Mouse (Mus musculus) limb, embryonic 14.5 days (tissue): ENCODE data around the gene Agpat2. TPM values are rescaled to one million over a fixed set of nuclear protein-coding genes. Genes with fewer than 3 reads are reported as not detected.

Experiments used
- ATAC-seq: fragments of 200-750 bp; cut with Nextera tagmentation; 2 replicates; pipeline ENCODE4 v1.8.0; 2017; ENCODE audit warnings: low read depth, moderate number of reproducible peaks, moderate TSS enrichment; ENCODE audit not compliant: low FRiP score
- DNase-seq: peaks from one replicate; pipeline ENCODE4 v3.0.0-alpha.2; 2015; ENCODE audit warnings: low spot score
- H3K27ac ChIP-seq: fragments of 300-500 bp; sonication (generic); replicated peaks from 2 replicates; pipeline ENCODE4 v1.5.1; 2014; ENCODE audit warnings: low read depth, mild to moderate bottlenecking, low read length, moderate library complexity, mixed read lengths
- H3K27me3 ChIP-seq: fragments of 300-500 bp; sonication (generic); 2 replicates; pipeline ENCODE4 v1.6.1; 2014; ENCODE audit warnings: low read length, mixed read lengths; ENCODE audit not compliant: control insufficient read depth, insufficient read depth
- H3K36me3 ChIP-seq: fragments of 300-500 bp; sonication (generic); 2 replicates; pipeline ENCODE4 v1.6.1; 2014; ENCODE audit warnings: mild to moderate bottlenecking, low read length, moderate library complexity, mixed read lengths; ENCODE audit not compliant: control insufficient read depth, insufficient read depth
- H3K4me1 ChIP-seq: fragments of 300-500 bp; sonication (generic); 2 replicates; pipeline ENCODE4 v1.6.1; 2014; ENCODE audit warnings: antibody characterized with exemption, low read length, mixed read lengths; ENCODE audit not compliant: control insufficient read depth, insufficient read depth
- H3K4me2 ChIP-seq: fragments of 300-500 bp; sonication (generic); replicated peaks from 2 replicates; pipeline ENCODE4 v1.6.1; 2014; ENCODE audit warnings: low read depth, mild to moderate bottlenecking, low read length, moderate library complexity; ENCODE audit not compliant: severe bottlenecking
- H3K4me3 ChIP-seq: fragments of 300-500 bp; sonication (generic); replicated peaks from 2 replicates; pipeline ENCODE4 v1.5.1; 2014; ENCODE audit warnings: low read length
- H3K9ac ChIP-seq: fragments of 300-500 bp; sonication (generic); 2 replicates; pipeline ENCODE4 v1.6.1; 2014; ENCODE audit warnings: mild to moderate bottlenecking, low read depth, low read length, moderate library complexity; ENCODE audit not compliant: severe bottlenecking
- H3K9me3 ChIP-seq: fragments of 300-500 bp; sonication (generic); 2 replicates; pipeline ENCODE4 v1.6.1; 2016; ENCODE audit warnings: low read length; ENCODE audit not compliant: control insufficient read depth
- POLR2A ChIP-seq: fragments of 200-500 bp; IDR thresholded peaks from 2 replicates; pipeline ENCODE4 v1.8.0; 2012; ENCODE audit warnings: inconsistent platforms, mild to moderate bottlenecking, moderate library complexity, borderline replicate concordance; ENCODE audit not compliant: insufficient read depth, insufficient read length; ENCODE audit errors: extremely low read depth
- WGBS: fragments of 180-500 bp; shearing (Covaris S2); extraction: QIAGEN DNeasy Blood & Tissue Kit; methylation state at CpG from one replicate; pipeline ENCODE4 v1.1.7; 2014; 5-methylcytosine and 5-hydroxymethylcytosine counted together
- polyA plus RNA-seq, 2 experiments: library from polyadenylated mRNA; depleted of rRNA in 1 of 2; stranded (reverse) in 1 of 2; unstranded in 1 of 2; fragments of >200 nt; fragmentation: Nextera tagmentation in 1 of 2; extraction: Ambion mirVana in 1 of 2; gene quantifications; 2 replicates each; pipeline versions ENCODE4 v1.2.1 to v1.2.3; 2012 to 2014

Agpat2 gene
- polyA plus RNA-seq, 2 experiments = 24.1 to 27.8 TPM

DNA sequence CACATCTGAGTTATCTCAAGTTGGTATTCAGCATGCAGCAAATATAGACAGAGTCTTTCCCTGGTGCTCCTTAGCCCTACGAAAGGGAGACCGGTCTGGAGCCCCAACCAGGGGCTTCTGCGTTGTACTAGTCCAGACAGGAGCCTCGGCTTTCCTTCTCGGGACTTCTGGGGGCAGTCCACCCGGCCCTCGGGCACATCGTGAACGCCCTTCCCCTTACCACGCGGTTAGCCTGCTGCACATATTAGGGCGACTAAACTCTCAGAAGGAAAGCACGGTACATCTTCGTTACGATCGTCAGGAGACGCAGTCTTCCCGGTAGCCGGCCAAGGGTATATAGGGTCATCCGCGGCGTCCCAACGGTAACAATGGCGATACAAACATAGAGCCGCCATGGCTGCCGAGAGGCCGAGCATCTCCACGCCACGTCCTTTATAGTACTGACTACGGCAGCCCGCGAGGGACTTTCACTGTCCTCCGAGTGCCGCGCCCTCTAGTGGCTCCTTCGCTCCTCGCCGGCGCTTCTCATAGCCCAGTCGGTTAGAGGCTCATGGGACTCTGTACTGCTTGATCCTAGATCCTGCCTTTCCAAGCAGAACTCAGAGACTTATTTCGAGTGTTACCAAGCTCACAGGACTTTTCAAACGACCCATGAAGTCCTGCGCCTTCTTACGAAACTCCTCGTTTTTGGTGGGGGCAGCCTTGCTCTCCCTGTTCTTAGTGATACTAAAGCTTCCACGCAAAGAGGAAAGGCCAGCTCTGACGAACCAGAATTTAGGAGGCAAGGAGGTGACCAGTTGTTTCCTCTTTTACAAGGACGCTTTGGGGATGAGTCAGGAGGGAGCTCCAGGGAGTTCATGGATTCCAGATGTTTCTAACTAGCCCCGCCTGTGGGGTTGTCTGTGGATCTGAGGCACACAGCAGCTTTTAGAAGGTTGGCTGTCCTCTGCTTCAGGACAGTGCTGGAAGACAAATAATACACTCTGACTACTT is 35.9 kb upstream of the Agpat2 start:
- Histone ChIP-seq H3K4me2 (peak overlapping the region; percentile 44), H3K4me1 (peaks cover 18% of the 10 kb centered on the region), H3K4me3 (peak overlapping the region; percentile 96), H3K9me3 (no peaks in the 10 kb centered on the region), H3K27ac (peak overlapping the region; percentile 83), H3K27me3 (no peaks in the 10 kb centered on the region), H3K9ac (peak overlapping the region; percentile 95), H3K36me3 (peaks cover 39% of the 10 kb centered on the region)
- peak; percentile 97; the same call in 1 of the 2 replicates for TF ChIP-seq POLR2A
- ATAC-seq (peak; percentile 92), DNase-seq (peak; percentile 97)
- 3% methylated on average over 49 of the region's 49 CpGs for WGBS

DNA sequence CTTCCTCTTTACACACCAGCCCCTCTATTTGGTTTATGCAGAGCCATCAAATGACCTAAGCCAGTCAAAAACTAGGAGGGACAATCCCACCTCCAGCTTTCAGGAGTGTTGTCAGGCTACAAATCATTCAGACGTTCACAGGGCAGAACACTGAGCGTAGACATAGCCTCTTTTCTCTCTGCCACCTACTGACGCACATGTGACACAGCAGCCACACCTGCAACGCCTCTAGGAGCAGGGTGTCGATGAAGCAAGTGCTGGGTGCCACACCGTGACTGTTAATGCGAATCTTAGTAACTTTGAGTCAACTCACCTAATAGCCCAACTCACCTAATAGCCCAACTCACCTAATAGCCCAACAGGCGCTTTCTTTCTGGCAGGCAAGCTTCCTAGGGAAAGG is 34.9 kb upstream of the Agpat2 start:
- H3K36me3 ChIP-seq = peaks cover 49% of the 10 kb centered on the region
- peak overlapping the region; percentile 96 for H3K4me3 ChIP-seq
- 3% methylated on average over 8 of the region's 8 CpGs for WGBS
- peak overlapping the region; percentile 95 for H3K9ac ChIP-seq
- no peak overlapping the region for H3K27ac ChIP-seq
- no peaks in the 10 kb centered on the region for H3K27me3 ChIP-seq
- peak overlapping the region; percentile 44 for H3K4me2 ChIP-seq
- no peak for DNase-seq
- no peak for TF ChIP-seq POLR2A
- peaks cover 18% of the 10 kb centered on the region for H3K4me1 ChIP-seq
- ATAC-seq = no peak
- H3K9me3 ChIP-seq = no peaks in the 10 kb centered on the region

DNA sequence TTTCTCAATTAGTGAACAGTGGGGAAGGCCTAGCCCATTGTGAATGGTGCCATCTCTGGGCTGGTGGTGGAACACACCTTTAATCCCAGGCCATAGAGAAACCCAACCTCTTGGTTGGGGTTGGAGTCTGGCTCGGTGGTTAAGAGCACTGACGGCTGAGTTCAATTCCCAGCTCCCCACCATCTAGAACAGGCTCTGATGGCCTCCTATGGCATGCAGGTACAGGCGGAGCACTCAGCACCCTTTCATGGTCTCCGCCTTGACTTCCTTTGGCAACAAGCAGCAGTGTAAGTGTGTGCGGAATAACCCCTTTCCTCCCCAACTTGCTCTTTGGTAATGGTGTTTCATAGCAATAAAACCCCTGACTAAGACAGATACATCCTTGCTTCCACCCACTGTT is 34.4 kb upstream of the Agpat2 start:
- H3K27ac ChIP-seq = no peak overlapping the region
- H3K36me3 ChIP-seq = peaks cover 54% of the 10 kb centered on the region
- no peak for TF ChIP-seq POLR2A

DNA sequence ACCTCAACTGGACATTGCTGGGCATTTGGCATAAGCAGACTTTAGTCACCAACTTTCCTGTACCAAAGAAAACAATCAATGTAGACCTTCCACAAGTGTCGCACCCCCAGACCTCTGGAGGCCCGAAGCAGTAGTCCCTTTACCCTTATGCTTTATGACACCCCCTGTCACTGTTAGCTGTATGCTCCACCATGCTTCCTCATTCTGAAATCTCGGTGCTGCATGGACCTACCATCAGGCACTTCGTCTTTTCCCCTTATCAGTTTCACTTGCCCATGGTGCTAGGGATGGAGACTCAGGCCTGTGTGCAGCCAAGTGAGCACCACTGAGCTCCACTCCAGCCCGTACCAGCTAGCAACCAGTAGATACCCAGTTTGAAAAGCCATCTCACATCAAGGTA is 33.8 kb upstream of the Agpat2 start:
- ATAC-seq (no peak), DNase-seq (no peak)
- peaks cover 18% of the 10 kb centered on the region for H3K4me1 ChIP-seq
- 86% methylated on average over 5 of the region's 5 CpGs for WGBS
- H3K36me3 ChIP-seq = peaks cover 57% of the 10 kb centered on the region
- no peaks in the 10 kb centered on the region for H3K9me3 ChIP-seq
- no peaks in the 10 kb centered on the region for H3K27me3 ChIP-seq
- H3K27ac ChIP-seq = no peak overlapping the region
- peak overlapping the region; percentile 95; the same call in 1 of the 2 replicates for H3K9ac ChIP-seq
- peak overlapping the region; percentile 96 for H3K4me3 ChIP-seq
- H3K4me2 ChIP-seq = peak overlapping the region; percentile 44; the same call in 1 of the 2 replicates
- no peak for TF ChIP-seq POLR2A

More for the DNA sequence above, 34.4 kb upstream of the Agpat2 start:
- Histone ChIP-seq H3K4me1 (peaks cover 18% of the 10 kb centered on the region), H3K9ac (peak overlapping the region; percentile 95), H3K4me3 (peak overlapping the region; percentile 96), H3K9me3 (no peaks in the 10 kb centered on the region), H3K4me2 (peak overlapping the region; percentile 44), H3K27me3 (no peaks in the 10 kb centered on the region)
- ATAC-seq (no peak), DNase-seq (no peak)
- 70% methylated on average over 5 of the region's 5 CpGs for WGBS

DNA sequence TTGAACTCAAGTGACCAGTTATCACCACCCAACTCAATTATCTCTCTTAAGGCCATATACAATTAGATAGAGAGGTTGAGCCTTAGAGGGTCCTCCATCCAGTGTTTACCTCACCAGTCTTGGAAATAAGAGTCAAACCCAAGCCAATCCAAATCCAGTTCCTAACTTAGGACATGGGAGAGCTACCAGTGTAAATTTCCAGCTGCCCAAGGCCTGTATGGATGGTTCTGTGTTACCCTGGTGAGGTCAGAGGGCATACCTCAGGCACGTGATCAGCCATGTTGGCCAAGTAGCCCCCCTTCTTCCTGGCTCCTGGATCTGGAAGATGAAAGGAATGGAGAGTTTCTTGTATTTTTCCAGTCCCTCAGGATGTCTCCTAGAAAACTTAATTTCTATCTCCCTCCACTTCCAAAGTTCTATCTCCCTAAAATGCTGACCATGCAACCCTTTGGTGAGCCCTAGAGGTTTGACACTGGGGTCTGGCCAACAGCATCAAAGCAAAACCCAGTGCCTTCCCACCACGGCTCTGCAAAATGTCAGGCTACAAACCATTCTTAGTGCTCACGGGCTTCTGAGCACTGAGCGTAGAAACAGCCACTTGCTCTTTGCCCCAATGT is 33.2 kb upstream of the Agpat2 start:
- Histone ChIP-seq H3K4me2 (no peak overlapping the region), H3K36me3 (peaks cover 57% of the 10 kb centered on the region), H3K4me3 (no peak overlapping the region)

More for the DNA sequence above, 33.2 kb upstream of the Agpat2 start:
- H3K9me3 ChIP-seq = no peaks in the 10 kb centered on the region
- peak overlapping the region; percentile 28; the same call in 1 of the 2 replicates for H3K9ac ChIP-seq
- H3K27me3 ChIP-seq = no peaks in the 10 kb centered on the region
- DNase-seq (no peak), ATAC-seq (no peak)
- H3K4me1 ChIP-seq = peaks cover 21% of the 10 kb centered on the region
- TF ChIP-seq POLR2A = no peak
- WGBS = 82% methylated on average over 4 of the region's 4 CpGs
- H3K27ac ChIP-seq = no peak overlapping the region
